Mouse (Mus musculus) heart, adult 2 months (tissue): Measurements from ENCODE around the gene Cotl1.

ENCODE experiments used
- CTCF ChIP-seq: fragments of 200-600 bp; IDR thresholded peaks from 2 replicates; pipeline ENCODE4 v1.8.1; 2022; ENCODE audit warnings: antibody characterized with exemption, mild to moderate bottlenecking, moderate library complexity
- EP300 ChIP-seq: fragments of 200-500 bp; IDR thresholded peaks from 2 replicates; pipeline ENCODE4 v1.6.1; 2011; ENCODE audit warnings: low read depth, low read length, control low read depth; ENCODE audit not compliant: insufficient read depth
- POLR2A ChIP-seq: fragments of 200-500 bp; IDR thresholded peaks from 2 replicates; pipeline ENCODE4 v1.6.1; 2011; ENCODE audit warnings: mild to moderate bottlenecking, low read depth, low read length, control low read depth; ENCODE audit not compliant: insufficient read depth

DNA sequence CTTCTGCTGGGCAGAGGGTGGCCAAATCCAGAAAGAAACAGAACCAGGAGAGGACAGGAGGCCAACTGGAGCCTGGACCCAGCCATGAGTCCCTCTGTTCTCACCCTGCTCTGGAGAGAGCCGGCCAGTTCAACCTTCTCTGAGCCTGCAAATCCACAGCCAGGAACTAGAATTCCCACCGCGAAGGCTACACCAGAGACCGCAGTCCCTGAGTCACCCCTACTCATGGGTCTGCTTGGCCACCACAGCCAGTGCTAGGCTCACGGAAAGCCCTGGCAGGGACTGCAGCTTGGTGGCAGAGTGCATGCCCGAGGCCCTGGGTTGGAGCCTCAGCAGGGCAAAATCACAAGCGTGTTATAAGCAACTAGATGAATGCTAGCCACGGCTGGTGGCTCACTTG is 20.4 kb downstream of the Cotl1 start:
- TF ChIP-seq POLR2A (no peak), CTCF (no peak), EP300 (no peak)
